Mouse (Mus musculus): ENCODE measurements around the gene Nom1. TPM values are rescaled to one million over a fixed set of nuclear protein-coding genes. Genes with fewer than 3 reads are reported as not detected.
"Not testable (repeated sequence)": the region's sequence is repeated elsewhere in the genome, so short reads cannot be mapped to it uniquely, and the experiment has no call there.

The Nom1 gene
- polyA plus RNA-seq, 1 experiment from 2014 or later = 32.8 TPM

DNA sequence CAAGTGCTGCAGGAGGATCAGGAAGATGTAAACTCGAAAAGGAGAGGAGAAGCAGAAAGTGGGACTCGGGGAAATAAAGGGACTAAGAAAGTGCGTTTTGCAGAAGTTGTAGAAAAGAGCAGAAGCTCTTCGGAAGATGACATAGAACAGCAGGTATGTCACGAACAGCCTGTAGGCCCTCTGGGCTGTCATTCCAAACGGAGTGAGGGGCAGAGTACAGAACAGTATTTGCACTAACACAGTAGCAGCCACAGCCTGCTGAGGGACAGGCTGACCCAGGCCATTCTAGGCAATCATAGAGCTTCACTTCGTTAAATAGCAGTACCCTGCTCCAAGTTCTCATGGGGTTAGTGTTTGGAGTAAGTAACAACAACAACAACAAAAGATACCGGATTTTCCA, 1.0 kb downstream of the Nom1 start:
- 29% methylated on average over 8 of the region's 8 CpGs for WGBS
- H3K9ac ChIP-seq (ENCODE audit: low read depth, low read length) = peak overlapping the region; percentile 84
- no peaks in the 10 kb centered on the region for H3K9me3 ChIP-seq (ENCODE audit: control insufficient read depth, low read length)
- H3K27ac ChIP-seq (ENCODE audit: low read length) = 0 out of 2 replicates have a peak overlapping the region, but pooled peaks have one; percentile 86
- peaks cover 16% of the 10 kb centered on the region for H3K4me1 ChIP-seq (ENCODE audit: control insufficient read depth, insufficient read depth, low read length)
- H3K27me3 ChIP-seq (replicated peaks; ENCODE audit: control insufficient read depth, insufficient read depth, low read length) = no peaks in the 10 kb centered on the region
- no peaks in the 10 kb centered on the region; the same call in 1 of the 2 replicates for H3K36me3 ChIP-seq (ENCODE audit: control insufficient read depth, insufficient read depth, low read length)
- peak overlapping the region; percentile 84 for H3K4me3 ChIP-seq (ENCODE audit: low read length)
- peak; percentile 43 for ATAC-seq
- peak overlapping the region; percentile 83 for H3K4me2 ChIP-seq (ENCODE audit: low read depth, low read length)

DNA sequence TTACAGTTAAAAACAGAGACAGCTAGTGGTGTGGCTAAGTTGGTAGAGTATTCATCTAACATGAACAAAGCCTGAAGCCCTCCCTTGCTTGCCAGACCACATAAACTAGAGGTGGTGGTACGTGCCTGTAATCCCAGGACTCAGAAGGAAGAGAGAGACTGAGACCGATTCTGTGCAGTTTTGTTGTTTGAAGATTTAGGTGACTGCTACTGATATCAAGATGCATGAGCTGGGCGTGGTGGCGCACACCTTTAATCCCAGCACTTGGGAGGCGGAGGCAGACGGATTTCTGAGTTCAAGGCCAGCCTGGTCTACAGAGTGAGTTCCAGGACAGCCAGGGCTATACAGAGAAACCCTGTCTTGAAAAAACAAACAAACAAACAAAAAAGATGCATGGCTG, 2.3 kb downstream of the Nom1 start:
- H3K9ac ChIP-seq (ENCODE audit: low read depth, low read length); H3K27ac ChIP-seq (ENCODE audit: low read length); H3K9me3 ChIP-seq (ENCODE audit: control insufficient read depth, low read length); ATAC-seq; H3K27me3 ChIP-seq (replicated peaks; ENCODE audit: control insufficient read depth, insufficient read depth, low read length); H3K4me3 ChIP-seq (ENCODE audit: low read length); H3K36me3 ChIP-seq (ENCODE audit: control insufficient read depth, insufficient read depth, low read length): not testable (repeated sequence)
- WGBS = 85% methylated on average over 6 of the region's 6 CpGs
- Histone ChIP-seq H3K4me1 (ENCODE audit: control insufficient read depth, insufficient read depth, low read length) (peaks cover 16% of the 10 kb centered on the region), H3K4me2 (ENCODE audit: low read depth, low read length) (peak overlapping the region; percentile 83; the same call in 1 of the 2 replicates)

DNA sequence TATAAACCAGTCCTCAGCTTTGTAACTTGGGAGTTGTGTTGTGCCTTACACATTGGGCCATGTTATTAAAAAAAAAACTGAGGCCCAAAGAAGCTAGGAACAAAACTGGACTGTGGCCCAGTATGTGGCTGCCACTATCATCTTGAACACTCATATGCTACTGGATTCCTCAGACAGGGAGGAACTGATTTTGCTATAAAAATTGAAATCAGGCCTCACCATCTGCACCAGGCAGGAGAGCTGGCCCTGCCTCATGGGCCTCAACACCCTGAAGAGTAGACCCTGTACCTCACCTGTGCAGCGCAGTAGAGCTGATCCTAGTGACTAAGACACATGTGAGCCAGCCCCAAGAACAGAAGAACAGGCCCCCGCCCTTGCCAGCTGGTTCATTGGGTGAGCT, 10.8 kb downstream of the Nom1 start:
- peaks cover 17% of the 10 kb centered on the region for H3K36me3 ChIP-seq (ENCODE audit: control insufficient read depth, insufficient read depth, low read length)
- no peak overlapping the region for H3K4me2 ChIP-seq (ENCODE audit: low read depth, low read length)
- no peak for ATAC-seq
- no peak overlapping the region for H3K9ac ChIP-seq (ENCODE audit: low read depth, low read length)
- H3K27ac ChIP-seq (ENCODE audit: low read length) = no peak overlapping the region
- no peaks in the 10 kb centered on the region for H3K4me1 ChIP-seq (ENCODE audit: control insufficient read depth, insufficient read depth, low read length)
- H3K4me3 ChIP-seq (ENCODE audit: low read length) = no peak overlapping the region
- 91% methylated on average over 2 of the region's 2 CpGs for WGBS
- no peaks in the 10 kb centered on the region for H3K9me3 ChIP-seq (ENCODE audit: control insufficient read depth, low read length)
- no peaks in the 10 kb centered on the region for H3K27me3 ChIP-seq (replicated peaks; ENCODE audit: control insufficient read depth, insufficient read depth, low read length)

DNA sequence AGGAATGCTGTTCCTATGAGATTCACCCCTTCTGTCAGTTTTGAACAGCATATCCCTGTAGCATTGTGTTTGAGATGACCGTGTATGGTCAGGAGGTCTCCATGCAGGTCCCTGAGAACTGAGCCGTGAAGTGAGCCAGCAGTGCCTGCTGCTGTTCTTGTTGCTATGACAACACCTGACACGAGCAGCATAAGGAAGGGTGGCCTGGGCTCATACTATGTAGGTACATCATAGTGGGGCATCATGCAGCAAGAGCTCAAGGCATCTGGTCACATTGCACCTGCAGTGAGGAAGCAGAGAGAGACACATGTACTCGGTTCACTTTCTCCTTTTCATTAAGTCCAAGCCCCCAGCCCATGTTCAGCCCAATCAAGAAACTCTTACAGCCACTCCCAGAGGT, 17.9 kb downstream of the Nom1 start:
- Histone ChIP-seq H3K9ac (ENCODE audit: low read depth, low read length) (no peak overlapping the region), H3K4me1 (ENCODE audit: control insufficient read depth, insufficient read depth, low read length) (no peaks in the 10 kb centered on the region), H3K36me3 (ENCODE audit: control insufficient read depth, insufficient read depth, low read length) (peaks cover 3% of the 10 kb centered on the region; the same call in 1 of the 2 replicates), H3K4me2 (ENCODE audit: low read depth, low read length) (no peak overlapping the region), H3K4me3 (ENCODE audit: low read length) (no peak overlapping the region), H3K27me3 (replicated peaks; ENCODE audit: control insufficient read depth, insufficient read depth, low read length) (no peaks in the 10 kb centered on the region), H3K9me3 (ENCODE audit: control insufficient read depth, low read length) (no peaks in the 10 kb centered on the region), H3K27ac (ENCODE audit: low read length) (no peak overlapping the region)
- WGBS = 68% methylated on average over 4 of the region's 4 CpGs
- no peak for ATAC-seq

DNA sequence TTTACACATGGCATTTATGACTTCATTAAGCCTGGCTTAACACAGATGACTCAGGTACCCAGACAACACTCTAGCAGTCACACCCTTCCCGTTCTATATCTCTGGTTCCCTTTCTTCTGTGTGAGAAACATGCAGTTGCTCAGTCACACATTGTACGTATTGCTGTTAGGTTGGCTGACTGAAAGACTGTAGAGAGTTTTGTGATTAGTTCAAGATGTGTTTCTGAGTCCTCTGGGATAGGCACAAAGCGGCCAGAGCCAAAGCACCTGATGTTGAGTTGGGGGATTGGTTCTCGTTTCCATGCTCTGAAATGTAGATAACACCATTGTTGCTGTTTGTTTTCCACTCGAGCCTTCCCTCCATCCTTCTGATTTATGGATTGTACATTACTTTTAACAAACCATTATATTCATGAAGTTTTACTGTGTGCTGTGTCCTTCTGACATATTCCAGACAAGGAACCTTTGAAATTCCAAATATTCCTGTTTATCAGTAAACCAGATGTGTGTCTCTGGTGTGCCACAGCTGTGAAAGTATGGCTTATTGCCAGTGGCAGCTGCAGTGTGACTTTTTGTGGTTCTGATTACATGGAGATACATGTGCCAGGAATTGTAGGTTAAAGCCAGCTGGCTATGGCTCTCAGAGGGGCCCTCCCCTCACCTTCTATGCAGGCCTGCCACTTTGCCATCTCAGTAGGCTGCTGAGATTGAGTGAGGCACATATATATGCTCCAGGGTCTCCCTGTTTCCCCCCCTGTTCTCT, 22.6 kb downstream of the Nom1 start:
- Histone ChIP-seq H3K4me2 (ENCODE audit: low read depth, low read length) (no peak overlapping the region), H3K36me3 (ENCODE audit: control insufficient read depth, insufficient read depth, low read length) (no peaks in the 10 kb centered on the region; the same call in 1 of the 2 replicates), H3K4me3 (ENCODE audit: low read length) (no peak overlapping the region), H3K9me3 (ENCODE audit: control insufficient read depth, low read length) (no peaks in the 10 kb centered on the region), H3K4me1 (ENCODE audit: control insufficient read depth, insufficient read depth, low read length) (no peaks in the 10 kb centered on the region), H3K27me3 (replicated peaks; ENCODE audit: control insufficient read depth, insufficient read depth, low read length) (no peaks in the 10 kb centered on the region), H3K27ac (ENCODE audit: low read length) (no peak overlapping the region), H3K9ac (ENCODE audit: low read depth, low read length) (no peak overlapping the region)
- ATAC-seq = no peak
- 59% methylated on average over 5 of the region's 5 CpGs for WGBS

DNA sequence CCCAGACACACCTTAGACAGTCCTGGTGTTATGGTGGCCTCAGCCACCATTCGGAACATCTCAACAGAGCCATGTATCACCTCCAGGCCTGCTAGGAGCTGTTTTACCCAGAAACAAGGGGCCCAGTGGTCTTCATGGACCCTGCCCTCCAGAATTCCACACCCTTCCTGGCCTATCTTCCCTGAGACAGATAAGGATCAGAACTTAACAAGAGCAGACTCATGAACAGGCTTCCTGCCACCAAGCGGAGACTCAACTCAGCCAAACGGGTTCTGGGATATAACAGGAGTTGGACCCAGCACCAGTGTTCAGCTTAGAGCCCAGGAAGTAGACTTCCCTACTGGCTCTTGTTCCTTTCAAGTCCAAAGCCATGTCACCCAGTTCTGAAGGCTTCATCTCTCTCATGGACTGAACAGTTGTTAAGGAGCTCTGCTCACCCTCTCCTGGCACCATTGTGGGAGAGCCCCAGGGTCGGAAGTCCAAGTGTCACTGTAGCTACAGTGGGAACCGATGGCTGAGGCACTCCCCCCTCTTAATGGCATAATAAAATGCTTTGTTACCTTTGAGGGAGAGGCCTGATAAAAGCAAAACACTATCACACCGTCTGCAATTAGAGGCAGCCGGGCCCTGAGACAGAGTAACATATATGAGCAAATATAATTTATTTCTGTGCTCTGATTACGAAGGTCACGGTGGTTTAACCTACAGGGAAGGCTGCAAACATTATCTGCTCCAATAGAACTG, 28.7 kb downstream of the Nom1 start:
- Histone ChIP-seq H3K4me3 (ENCODE audit: low read length) (no peak overlapping the region), H3K27me3 (replicated peaks; ENCODE audit: control insufficient read depth, insufficient read depth, low read length) (peaks cover 9% of the 10 kb centered on the region; the same call in 1 of the 2 replicates), H3K9me3 (ENCODE audit: control insufficient read depth, low read length) (no peaks in the 10 kb centered on the region), H3K27ac (ENCODE audit: low read length) (peak overlapping the region; percentile 35; the same call in 1 of the 2 replicates), H3K4me1 (ENCODE audit: control insufficient read depth, insufficient read depth, low read length) (no peaks in the 10 kb centered on the region), H3K9ac (ENCODE audit: low read depth, low read length) (no peak overlapping the region), H3K36me3 (ENCODE audit: control insufficient read depth, insufficient read depth, low read length) (no peaks in the 10 kb centered on the region), H3K4me2 (ENCODE audit: low read depth, low read length) (peak overlapping the region; percentile 7; the same call in 1 of the 2 replicates)
- WGBS = 41% methylated on average over 9 of the region's 9 CpGs
- peak; percentile 91 for ATAC-seq

DNA sequence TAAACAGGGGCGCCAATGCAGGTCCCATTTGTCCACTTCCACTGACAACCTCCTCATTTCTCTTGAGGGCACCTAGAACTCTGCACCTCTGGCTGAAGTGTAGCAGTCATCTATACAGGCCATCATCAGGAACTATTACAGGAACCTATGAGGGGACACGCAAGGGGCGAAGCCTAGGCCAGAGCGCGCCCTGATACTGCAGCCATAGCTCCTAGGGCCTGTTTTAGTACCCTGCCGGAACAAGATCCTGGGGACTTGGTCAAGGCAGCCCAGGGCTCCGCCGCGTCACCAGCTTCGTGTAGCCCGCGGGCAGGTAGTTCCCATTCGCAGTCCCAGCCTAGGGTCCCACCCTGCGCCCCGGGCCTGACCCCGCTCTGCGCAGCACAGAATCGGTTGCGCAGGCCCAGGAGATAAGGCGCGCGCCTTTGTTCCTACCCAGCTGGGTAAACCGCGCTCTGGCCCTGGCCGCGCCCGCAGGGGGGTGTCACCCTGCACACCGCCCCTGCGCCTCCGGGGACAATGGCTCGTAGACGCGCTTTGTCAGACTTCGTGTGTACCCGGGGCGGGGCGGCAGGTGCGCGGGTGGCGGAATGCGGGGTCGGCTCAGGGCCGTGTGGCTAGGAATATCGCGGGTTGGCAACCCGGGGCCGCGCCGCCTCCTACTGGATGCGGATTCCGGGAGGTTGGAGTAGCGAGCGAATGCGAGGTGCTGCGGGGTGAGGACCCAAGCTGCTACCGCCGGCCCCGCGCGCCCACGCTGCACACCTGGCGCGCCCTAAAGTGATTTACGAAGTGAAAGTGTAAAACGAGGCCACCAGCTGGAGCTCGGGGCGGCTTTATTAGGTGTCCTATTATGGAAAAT, 33.3 kb downstream of the Nom1 start:
- H3K9me3 ChIP-seq (ENCODE audit: control insufficient read depth, low read length) = no peaks in the 10 kb centered on the region
- peak overlapping the region; percentile 55 for H3K4me3 ChIP-seq (ENCODE audit: low read length)
- H3K9ac ChIP-seq (ENCODE audit: low read depth, low read length) = peak overlapping the region; percentile 62
- H3K36me3 ChIP-seq (ENCODE audit: control insufficient read depth, insufficient read depth, low read length) = no peaks in the 10 kb centered on the region
- H3K4me1 ChIP-seq (ENCODE audit: control insufficient read depth, insufficient read depth, low read length) = peaks cover 6% of the 10 kb centered on the region; the same call in 1 of the 2 replicates
- H3K27ac ChIP-seq (ENCODE audit: low read length) = no peak overlapping the region
- H3K4me2 ChIP-seq (ENCODE audit: low read depth, low read length) = peak overlapping the region; percentile 80
- ATAC-seq = peak; percentile 81
- peaks cover 36% of the 10 kb centered on the region for H3K27me3 ChIP-seq (replicated peaks; ENCODE audit: control insufficient read depth, insufficient read depth, low read length)
- 5% methylated on average over 67 of the region's 67 CpGs for WGBS

DNA sequence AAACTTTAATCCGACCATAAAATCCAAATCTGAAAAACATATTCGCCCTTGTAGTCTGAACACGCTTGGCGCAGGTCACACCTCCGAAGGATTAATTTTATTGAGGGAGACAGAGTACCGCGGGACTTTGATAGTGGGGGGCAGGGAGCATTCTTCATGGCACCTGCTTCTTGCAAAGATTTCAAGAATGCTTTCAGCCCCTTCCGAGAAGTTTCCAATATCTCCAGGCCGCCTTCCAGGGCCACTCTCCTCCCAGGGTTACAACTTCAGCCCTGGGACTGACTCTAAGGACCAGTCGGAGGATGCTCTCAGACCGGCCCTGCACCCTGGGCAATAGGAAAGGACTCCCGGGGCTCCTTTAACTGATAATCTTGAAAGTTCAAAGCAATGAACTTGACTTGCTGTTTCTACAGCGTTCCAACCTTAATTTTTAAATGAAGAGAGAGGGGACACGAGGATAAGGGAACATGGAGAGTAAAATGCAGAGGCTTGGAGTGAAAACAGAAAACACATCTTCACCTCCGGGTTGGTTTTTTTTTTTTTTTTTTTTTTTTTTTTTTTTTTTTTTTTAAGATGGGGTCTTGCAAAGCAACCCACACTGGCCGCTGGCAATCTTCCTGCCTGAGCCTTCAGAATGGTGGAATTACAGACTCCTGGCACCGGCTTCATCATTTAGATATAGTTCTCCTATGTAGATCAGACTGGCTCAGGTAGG, 34.0 kb downstream of the Nom1 start:
- Histone ChIP-seq H3K36me3 (ENCODE audit: control insufficient read depth, insufficient read depth, low read length) (no peaks in the 10 kb centered on the region), H3K4me2 (ENCODE audit: low read depth, low read length) (peak overlapping the region; percentile 80), H3K27ac (ENCODE audit: low read length) (no peak overlapping the region), H3K9me3 (ENCODE audit: control insufficient read depth, low read length) (no peaks in the 10 kb centered on the region), H3K4me1 (ENCODE audit: control insufficient read depth, insufficient read depth, low read length) (peaks cover 6% of the 10 kb centered on the region; the same call in 1 of the 2 replicates), H3K9ac (ENCODE audit: low read depth, low read length) (peak overlapping the region; percentile 62), H3K27me3 (replicated peaks; ENCODE audit: control insufficient read depth, insufficient read depth, low read length) (peaks cover 43% of the 10 kb centered on the region), H3K4me3 (ENCODE audit: low read length) (peak overlapping the region; percentile 55)
- WGBS = 4% methylated on average over 17 of the region's 17 CpGs
- no peak for ATAC-seq

Data from intestine, embryonic 16.5 days (tissue).